Mouse (Mus musculus) stomach, embryonic 16.5 days (tissue): Measurements from ENCODE around the gene Dusp1. TPM values are rescaled to one million over a fixed set of nuclear protein-coding genes. Genes with fewer than 3 reads are reported as not detected.

Experiments
- ATAC-seq: fragments of 200-750 bp; cut with Nextera tagmentation; 2 replicates; pipeline ENCODE4 v1.8.0; 2017; ENCODE audit warnings: moderate number of reproducible peaks, moderate TSS enrichment; ENCODE audit not compliant: insufficient read depth, low FRiP score
- H3K27ac ChIP-seq: fragments of 300-500 bp; sonication (generic); 2 replicates; pipeline ENCODE4 v1.5.1; 2014; ENCODE audit warnings: low read length
- H3K27me3 ChIP-seq: fragments of 300-500 bp; sonication (generic); 2 replicates; pipeline ENCODE4 v1.6.1; 2014; ENCODE audit warnings: low read length, control low read depth, mixed read lengths; ENCODE audit not compliant: control insufficient read depth, insufficient read depth
- H3K36me3 ChIP-seq: fragments of 300-500 bp; sonication (generic); 2 replicates; pipeline ENCODE4 v1.6.1; 2014; ENCODE audit warnings: low read length; ENCODE audit not compliant: control insufficient read depth, insufficient read depth
- H3K4me1 ChIP-seq: fragments of 300-500 bp; sonication (generic); 2 replicates; pipeline ENCODE4 v1.6.1; 2014; ENCODE audit warnings: low read length, control low read depth, mixed read lengths; ENCODE audit not compliant: control insufficient read depth, insufficient read depth
- H3K4me2 ChIP-seq: fragments of 300-500 bp; sonication (generic); 2 replicates; pipeline ENCODE4 v1.6.1; 2014; ENCODE audit warnings: low read depth, low read length, mixed read lengths
- H3K4me3 ChIP-seq: fragments of 300-500 bp; sonication (generic); replicated peaks from 2 replicates; pipeline ENCODE4 v1.5.1; 2014; ENCODE audit warnings: mild to moderate bottlenecking, low read length
- H3K9ac ChIP-seq: fragments of 300-500 bp; sonication (generic); 2 replicates; pipeline ENCODE4 v1.6.1; 2014; ENCODE audit warnings: low read length
- H3K9me3 ChIP-seq: fragments of 300-500 bp; sonication (generic); replicated peaks from 2 replicates; pipeline ENCODE4 v1.6.1; 2016; ENCODE audit warnings: low read length, control low read depth; ENCODE audit not compliant: control insufficient read depth
- WGBS: fragments of 180-500 bp; shearing (Covaris S2); extraction: QIAGEN DNeasy Blood & Tissue Kit; methylation state at CpG from one replicate; pipeline ENCODE4 v1.1.7; 2014; 5-methylcytosine and 5-hydroxymethylcytosine counted together
- polyA plus RNA-seq: library from polyadenylated mRNA; unstranded; fragments of >200 nt; fragmentation: Nextera tagmentation; extraction: Ambion mirVana; gene quantifications from 2 replicates; pipeline ENCODE4 v1.2.1, GENCODE M21; 2015

Gene Dusp1
- polyA plus RNA-seq, 1 experiment from 2014 or later, result 18.3 TPM

- H3K4me2 ChIP-seq, result no peak overlapping the region
- H3K4me3 ChIP-seq, result no peak overlapping the region
- WGBS, result 69% methylated on average over 5 of the region's 5 CpGs
- H3K9me3 ChIP-seq, result no peaks in the 10 kb centered on the region
- 0 out of 2 replicates have a peak overlapping the region, but pooled peaks have one; percentile 64 for H3K27ac ChIP-seq
- no peaks in the 10 kb centered on the region for H3K36me3 ChIP-seq
- ATAC-seq, result no peak
- no peak overlapping the region for H3K9ac ChIP-seq
- no peaks in the 10 kb centered on the region for H3K27me3 ChIP-seq
- H3K4me1 ChIP-seq, result peaks cover 17% of the 10 kb centered on the region
Measured at GRCm38 (mm10) chr17:26529791-26530241, 32.1 kb downstream of the Dusp1 start.

DNA sequence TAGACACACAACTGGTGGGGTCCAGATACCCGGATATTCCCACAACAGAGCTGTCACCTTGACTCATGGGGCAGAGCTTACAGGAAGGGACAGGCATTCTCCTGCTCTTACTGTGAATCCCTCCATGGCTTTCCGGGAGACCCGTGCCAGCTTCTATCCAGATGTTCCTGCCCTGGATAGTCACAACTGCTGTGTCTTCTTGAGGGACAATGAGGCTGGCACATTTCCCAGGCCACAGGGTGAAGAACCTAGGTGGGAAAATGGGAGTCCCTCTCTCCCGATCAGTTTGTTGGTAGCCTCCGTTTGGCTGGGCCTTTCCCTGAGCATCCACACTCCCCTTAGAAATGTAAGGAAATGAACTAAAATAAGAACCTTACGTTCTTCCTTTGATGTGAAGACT is 33.2 kb downstream of the Dusp1 start:
- WGBS, result 86% methylated on average over 6 of the region's 6 CpGs

DNA sequence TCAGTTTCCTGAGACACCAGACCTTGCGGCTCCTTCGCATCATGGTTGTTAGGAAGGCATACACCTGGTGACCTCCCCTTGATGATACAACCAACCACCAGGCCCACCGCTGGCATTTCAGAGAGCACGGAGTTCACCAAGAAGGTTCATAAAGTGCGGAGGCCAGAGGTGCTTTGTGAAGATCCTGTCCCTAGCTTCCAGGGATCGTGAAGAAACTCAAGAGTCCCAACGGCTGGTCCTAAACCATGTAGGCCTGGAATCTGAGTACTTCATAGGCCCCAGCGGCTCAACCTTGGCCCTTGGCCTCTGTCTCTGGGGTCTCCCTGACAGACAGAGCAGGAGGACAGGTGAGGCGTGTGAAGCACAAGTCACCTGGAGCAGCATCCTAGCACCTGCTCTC is 34.6 kb downstream of the Dusp1 start:
- Histone ChIP-seq H3K4me2 (no peak overlapping the region), H3K4me1 (peaks cover 15% of the 10 kb centered on the region), H3K27me3 (no peaks in the 10 kb centered on the region), H3K36me3 (no peaks in the 10 kb centered on the region), H3K4me3 (no peak overlapping the region), H3K9ac (no peak overlapping the region), H3K9me3 (no peaks in the 10 kb centered on the region), H3K27ac (no peak overlapping the region)
- ATAC-seq, result no peak
- 92% methylated on average over 9 of the region's 9 CpGs for WGBS

More for the DNA sequence above, 33.2 kb downstream of the Dusp1 start:
- no peaks in the 10 kb centered on the region for H3K36me3 ChIP-seq
- no peaks in the 10 kb centered on the region for H3K27me3 ChIP-seq
- H3K9ac ChIP-seq, result no peak overlapping the region
- no peak overlapping the region for H3K4me3 ChIP-seq
- H3K27ac ChIP-seq, result no peak overlapping the region
- no peaks in the 10 kb centered on the region for H3K9me3 ChIP-seq
- no peak for ATAC-seq
- H3K4me1 ChIP-seq, result peaks cover 17% of the 10 kb centered on the region
- H3K4me2 ChIP-seq, result no peak overlapping the region

GRCm38 (mm10) chr17:26525316-26525715 is 36.6 kb downstream of the Dusp1 start:
- no peak overlapping the region for H3K4me2 ChIP-seq
- H3K27ac ChIP-seq, result no peak overlapping the region
- H3K36me3 ChIP-seq, result no peaks in the 10 kb centered on the region
- H3K27me3 ChIP-seq, result no peaks in the 10 kb centered on the region
- no peak overlapping the region for H3K4me3 ChIP-seq
- H3K9ac ChIP-seq, result no peak overlapping the region
- ATAC-seq, result no peak
- H3K9me3 ChIP-seq, result no peaks in the 10 kb centered on the region
- H3K4me1 ChIP-seq, result peaks cover 7% of the 10 kb centered on the region; the same call in 1 of the 2 replicates
- WGBS, result 68% methylated on average over 7 of the region's 7 CpGs

GRCm38 (mm10) chr17:26524801-26525200 is 37.1 kb downstream of the Dusp1 start:
- Histone ChIP-seq H3K36me3 (no peaks in the 10 kb centered on the region), H3K9ac (no peak overlapping the region), H3K4me2 (no peak overlapping the region), H3K27ac (no peak overlapping the region), H3K9me3 (no peaks in the 10 kb centered on the region), H3K27me3 (no peaks in the 10 kb centered on the region), H3K4me1 (peaks cover 2% of the 10 kb centered on the region; the same call in 1 of the 2 replicates), H3K4me3 (no peak overlapping the region)
- ATAC-seq, result no peak
- 88% methylated on average over 4 of the region's 4 CpGs for WGBS

GRCm38 (mm10) chr17:26524316-26524715 is 37.6 kb downstream of the Dusp1 start:
- Histone ChIP-seq H3K4me2 (no peak overlapping the region), H3K9ac (no peak overlapping the region), H3K4me1 (no peaks in the 10 kb centered on the region), H3K4me3 (no peak overlapping the region), H3K9me3 (no peaks in the 10 kb centered on the region), H3K27ac (no peak overlapping the region), H3K36me3 (no peaks in the 10 kb centered on the region), H3K27me3 (no peaks in the 10 kb centered on the region)
- ATAC-seq, result no peak

DNA sequence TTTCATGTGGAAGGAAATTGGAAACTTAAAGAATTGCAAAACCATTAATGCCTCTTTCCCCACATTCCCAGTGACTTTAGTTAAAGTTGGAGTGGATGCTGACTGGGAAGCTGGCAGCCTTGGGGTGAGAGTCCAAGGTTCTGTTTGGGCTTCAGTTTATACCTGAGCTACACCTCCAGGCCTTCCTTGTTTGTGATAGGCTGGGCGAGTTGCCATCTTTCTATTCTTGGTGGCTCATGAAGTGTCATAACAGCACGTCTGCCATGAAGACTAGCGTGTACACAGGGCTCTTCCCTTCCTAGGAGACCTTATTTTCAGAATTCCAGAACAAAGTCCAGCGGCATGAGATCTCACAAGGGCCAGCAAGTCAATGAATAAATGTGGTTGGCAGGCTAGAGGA is 39.2 kb downstream of the Dusp1 start:
- no peak for ATAC-seq
- no peaks in the 10 kb centered on the region for H3K4me1 ChIP-seq
- no peak overlapping the region for H3K9ac ChIP-seq
- H3K9me3 ChIP-seq, result no peaks in the 10 kb centered on the region
- H3K27me3 ChIP-seq, result no peaks in the 10 kb centered on the region
- H3K27ac ChIP-seq, result no peak overlapping the region
- H3K4me2 ChIP-seq, result no peak overlapping the region
- no peaks in the 10 kb centered on the region for H3K36me3 ChIP-seq
- WGBS, result 61% methylated on average over 4 of the region's 4 CpGs
- no peak overlapping the region for H3K4me3 ChIP-seq

GRCm38 (mm10) chr17:26518306-26518705 is 43.6 kb downstream of the Dusp1 start:
- Histone ChIP-seq H3K4me2 (no peak overlapping the region), H3K27me3 (no peaks in the 10 kb centered on the region), H3K4me3 (no peak overlapping the region), H3K9me3 (no peaks in the 10 kb centered on the region), H3K9ac (no peak overlapping the region), H3K36me3 (no peaks in the 10 kb centered on the region), H3K4me1 (no peaks in the 10 kb centered on the region), H3K27ac (no peak overlapping the region)
- 79% methylated on average over 3 of the region's 3 CpGs for WGBS
- no peak for ATAC-seq

- H3K27me3 ChIP-seq, result no peaks in the 10 kb centered on the region
- H3K27ac ChIP-seq, result no peak overlapping the region
- no peak for ATAC-seq
- H3K36me3 ChIP-seq, result no peaks in the 10 kb centered on the region
- H3K4me3 ChIP-seq, result no peak overlapping the region
- WGBS, result 66% methylated on average over 4 of the region's 4 CpGs
- no peaks in the 10 kb centered on the region for H3K9me3 ChIP-seq
- no peak overlapping the region for H3K4me2 ChIP-seq
- H3K9ac ChIP-seq, result no peak overlapping the region
- H3K4me1 ChIP-seq, result peaks cover 14% of the 10 kb centered on the region
Measured at GRCm38 (mm10) chr17:26515675-26516074, 46.3 kb downstream of the Dusp1 start.

GRCm38 (mm10) chr17:26514581-26515030 is 47.3 kb downstream of the Dusp1 start:
- Histone ChIP-seq H3K4me1 (peaks cover 23% of the 10 kb centered on the region), H3K9ac (no peak overlapping the region), H3K36me3 (no peaks in the 10 kb centered on the region), H3K4me2 (no peak overlapping the region), H3K27ac (no peak overlapping the region), H3K9me3 (no peaks in the 10 kb centered on the region), H3K4me3 (no peak overlapping the region), H3K27me3 (no peaks in the 10 kb centered on the region)
- 78% methylated on average over 3 of the region's 3 CpGs for WGBS
- ATAC-seq, result no peak
